Mouse (Mus musculus) left cerebral cortex, adult 9 months (tissue): Measurements from ENCODE around the gene Olfr1053.
"Not testable (repeated sequence)": the region's sequence is repeated elsewhere in the genome, so short reads cannot be mapped to it uniquely, and the experiment has no call there.

Experiments
- DNase-seq, 2 experiments: peaks; one replicate each; pipeline ENCODE4 v3.0.0; 2022; ENCODE audit warnings: low spot score in 2 of 2

The Olfr1053 gene

GRCm38 (mm10) chr2:86315184-86315583 is at the start of gene Olfr1053:
TSS of gene Olfr1053 (minus strand) at chr2:86315284.
- DNase-seq, result no peak

DNA sequence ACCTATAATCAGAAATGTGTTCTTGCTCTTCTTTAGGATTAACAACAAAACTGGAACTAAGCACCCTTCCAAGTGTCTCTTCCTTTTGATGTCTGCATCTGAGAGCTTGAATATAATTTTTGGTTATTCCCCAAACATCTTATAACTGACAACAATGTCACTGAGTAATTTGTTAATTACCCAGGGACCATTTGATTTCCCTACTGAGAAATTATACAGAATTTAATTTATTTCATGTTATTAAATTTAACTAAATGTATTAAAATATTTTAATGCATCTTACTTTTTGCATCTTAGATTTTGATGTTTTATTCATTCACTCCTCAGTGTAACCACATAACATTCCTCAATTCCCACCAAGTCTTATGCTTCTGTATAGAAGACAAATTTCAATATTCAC is 47.3 kb upstream of the Olfr1053 start, which contains the start of gene Olfr1056:
Gene Olfr1056 (minus strand): TSS at position 101 of the 400 bp plus-strand sequence.
- no peak for DNase-seq

GRCm38 (mm10) chr2:86351751-86352150 is 36.7 kb upstream of the Olfr1053 start:
- DNase-seq, result not testable (repeated sequence)

GRCm38 (mm10) chr2:86350184-86350583 is 35.1 kb upstream of the Olfr1053 start, which contains the start of gene Olfr1055:
TSS of gene Olfr1055 (minus strand) at chr2:86350284.
- no peak for DNase-seq

- DNase-seq, result no peak
Observed at GRCm38 (mm10) chr2:86335333-86335732, 20.2 kb upstream of the Olfr1053 start, which contains the start of gene Olfr1054. TSS of gene Olfr1054 (minus strand) at chr2:86335433.

DNA sequence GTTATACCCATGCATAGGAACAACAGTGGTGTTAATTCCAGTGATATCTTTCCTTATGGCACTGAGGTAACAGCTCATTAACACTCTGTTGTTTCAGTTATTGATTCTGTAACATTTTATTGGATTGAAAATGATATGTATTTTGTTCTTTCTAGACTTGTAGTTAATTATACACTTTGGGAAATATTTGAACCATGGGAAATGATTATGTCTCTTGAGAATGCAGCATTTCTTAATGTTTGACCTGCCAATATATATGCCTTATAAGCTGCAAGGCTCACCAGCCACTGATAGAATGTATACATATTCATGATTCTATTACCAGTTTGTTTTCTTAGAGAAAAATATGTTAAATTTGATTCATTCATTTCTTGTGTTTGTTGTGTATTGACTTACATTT is 22.9 kb downstream of the Olfr1053 start, which contains the start of gene Olfr1052:
Gene Olfr1052 (plus strand): TSS at position 301 of the 400 bp plus-strand sequence.
- no peak for DNase-seq

DNA sequence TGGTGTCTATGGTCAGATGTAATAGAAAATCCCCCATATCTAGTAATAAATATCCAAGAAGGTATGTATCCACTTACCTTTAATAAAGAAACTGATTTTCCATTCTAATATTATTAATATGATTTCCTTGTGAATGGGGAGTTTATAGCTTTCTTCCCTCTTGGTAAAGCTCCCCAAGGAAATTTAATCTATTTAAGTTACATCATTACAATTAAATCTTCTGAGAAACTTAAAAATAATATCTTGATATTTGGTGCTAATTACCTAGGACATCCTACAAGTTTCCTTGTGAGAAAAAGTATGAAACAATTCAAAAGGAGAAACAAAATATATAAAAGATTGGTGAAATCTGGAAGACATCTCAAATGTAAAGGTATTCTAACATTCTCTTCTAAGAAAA is 36.1 kb downstream of the Olfr1053 start, which contains the start of gene Olfr1051:
Gene Olfr1051 (minus strand): TSS at position 101 of the 400 bp plus-strand sequence.
- not testable (repeated sequence) for DNase-seq
